Mouse (Mus musculus) heart, postnatal 0 days (tissue): Measurements from ENCODE around the gene Sox18. TPM values are rescaled to one million over a fixed set of nuclear protein-coding genes. Genes with fewer than 3 reads are reported as not detected.

Experiments used
- ATAC-seq: fragments of 200-750 bp; cut with Nextera tagmentation; 2 replicates; pipeline ENCODE4 v1.8.0; 2017; ENCODE audit warnings: low read depth, moderate number of reproducible peaks, moderate library complexity; ENCODE audit not compliant: insufficient read depth
- DNase-seq: peaks from one replicate; pipeline ENCODE4 v3.0.0-alpha.2; 2016; ENCODE audit warnings: low spot score
- H3K27ac ChIP-seq: fragments of 300-500 bp; sonication (generic); 2 replicates; pipeline ENCODE4 v1.5.1; 2014; ENCODE audit warnings: low read depth, mild to moderate bottlenecking
- H3K27me3 ChIP-seq: fragments of 300-500 bp; sonication (generic); 2 replicates; pipeline ENCODE4 v1.6.1; 2014; ENCODE audit warnings: low read length, mixed read lengths; ENCODE audit not compliant: control insufficient read depth, insufficient read depth
- H3K36me3 ChIP-seq: fragments of 300-500 bp; sonication (generic); replicated peaks from 2 replicates; pipeline ENCODE4 v1.6.1; 2014; ENCODE audit warnings: low read length, mixed read lengths; ENCODE audit not compliant: control insufficient read depth, insufficient read depth
- H3K4me1 ChIP-seq: fragments of 300-500 bp; sonication (generic); 2 replicates; pipeline ENCODE4 v1.6.1; 2014; ENCODE audit warnings: antibody characterized with exemption; ENCODE audit not compliant: control insufficient read depth, insufficient read depth
- H3K4me2 ChIP-seq: fragments of 300-500 bp; sonication (generic); 2 replicates; pipeline ENCODE4 v1.6.1; 2014; ENCODE audit warnings: low read depth, mild to moderate bottlenecking, low read length, moderate library complexity
- H3K4me3 ChIP-seq: fragments of 300-500 bp; sonication (generic); 2 replicates; pipeline ENCODE4 v1.5.1; 2014; ENCODE audit warnings: low read depth, low read length
- H3K9ac ChIP-seq: fragments of 300-500 bp; sonication (generic); replicated peaks from 2 replicates; pipeline ENCODE4 v1.6.1; 2014; ENCODE audit warnings: low read depth, low read length, mixed read lengths
- H3K9me3 ChIP-seq: fragments of 300-500 bp; sonication (generic); replicated peaks from 2 replicates; pipeline ENCODE4 v1.6.1; 2016; ENCODE audit warnings: low read length; ENCODE audit not compliant: control insufficient read depth
- CTCF ChIP-seq: IDR thresholded peaks from 2 replicates; pipeline ENCODE4 v1.5.1; 2016; ENCODE audit warnings: antibody characterized with exemption, control low read depth, low read depth
- EP300 ChIP-seq: IDR thresholded peaks from 2 replicates; pipeline ENCODE4 v1.6.1; 2016; ENCODE audit warnings: antibody characterized with exemption, low read depth
- WGBS: fragments of 180-500 bp; shearing (Covaris S2); extraction: QIAGEN DNeasy Blood & Tissue Kit; methylation state at CpG from one replicate; pipeline ENCODE4 v1.1.7; 2014; 5-methylcytosine and 5-hydroxymethylcytosine counted together
- polyA plus RNA-seq: library from polyadenylated mRNA; unstranded; fragments of >200 nt; fragmentation: Nextera tagmentation; extraction: Ambion mirVana; gene quantifications from 2 replicates; pipeline ENCODE4 v1.2.1, GENCODE M21; 2015
- total RNA-seq: library from RNA; depleted of rRNA; stranded (reverse); fragments of >200 nt; gene quantifications from 2 replicates; pipeline ENCODE4 v1.2.3, GENCODE M21; 2014; ENCODE audit warnings: low replicate concordance

The Sox18 gene
- total and polyA plus RNA-seq, 2 experiments from 2014 or later, result 53.1 to 69.4 TPM

GRCm38 (mm10) chr2:181676424-181676823 lies 5.0 kb upstream of the Sox18 start:
- Histone ChIP-seq H3K9me3 (no peaks in the 10 kb centered on the region), H3K4me3 (no peak overlapping the region), H3K36me3 (no peaks in the 10 kb centered on the region), H3K4me1 (peaks cover 5% of the 10 kb centered on the region; the same call in 1 of the 2 replicates), H3K9ac (no peak overlapping the region), H3K27me3 (peaks cover 29% of the 10 kb centered on the region), H3K4me2 (no peak overlapping the region), H3K27ac (peak overlapping the region; percentile 73)
- no peak for DNase-seq
- no peak for TF ChIP-seq EP300
- peak; percentile 23 for TF ChIP-seq CTCF
- WGBS, result 64% methylated on average over 2 of the region's 2 CpGs
- ATAC-seq, result no peak

DNA sequence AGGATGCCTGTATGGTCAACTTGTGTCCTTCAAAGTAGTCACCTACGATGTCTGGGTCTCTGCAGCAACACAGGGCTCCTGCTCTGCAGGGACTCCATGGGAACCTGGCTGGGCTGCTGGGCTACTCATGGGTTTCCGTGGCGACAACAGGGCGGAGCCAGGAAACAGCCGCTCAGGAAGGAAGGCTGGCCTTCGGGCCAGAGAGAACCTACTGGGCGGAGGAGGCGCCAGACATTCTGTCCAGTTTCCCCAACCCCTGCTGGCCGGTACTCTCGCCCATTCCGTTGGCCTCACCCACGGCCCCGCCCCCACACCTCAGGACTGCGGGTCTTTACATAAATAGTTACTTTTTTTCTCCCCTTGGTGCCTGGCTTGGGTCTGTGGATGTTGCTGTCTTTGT lies 4.0 kb upstream of the Sox18 start:
- 0 out of 2 replicates have a peak overlapping the region, but pooled peaks have one; percentile 0 for H3K4me3 ChIP-seq
- ATAC-seq, result peak; percentile 24
- TF ChIP-seq EP300 (peak; percentile 44; the same call in 1 of the 2 replicates), CTCF (no peak; the same call in 1 of the 2 replicates)

GRCm38 (mm10) chr2:181674934-181675333 lies 3.5 kb upstream of the Sox18 start:
- no peaks in the 10 kb centered on the region for H3K36me3 ChIP-seq
- no peaks in the 10 kb centered on the region for H3K4me1 ChIP-seq
- no peak overlapping the region for H3K4me3 ChIP-seq
- no peaks in the 10 kb centered on the region for H3K9me3 ChIP-seq
- WGBS, result 76% methylated on average over 4 of the region's 4 CpGs
- no peak for TF ChIP-seq CTCF
- DNase-seq, result no peak
- H3K27ac ChIP-seq, result peak overlapping the region; percentile 77
- H3K4me2 ChIP-seq, result no peak overlapping the region
- peaks cover 44% of the 10 kb centered on the region for H3K27me3 ChIP-seq
- no peak for ATAC-seq
- no peak overlapping the region for H3K9ac ChIP-seq

More for the DNA sequence above, 4.0 kb upstream of the Sox18 start:
- Histone ChIP-seq H3K36me3 (no peaks in the 10 kb centered on the region), H3K9me3 (no peaks in the 10 kb centered on the region), H3K27me3 (peaks cover 39% of the 10 kb centered on the region), H3K27ac (peak overlapping the region; percentile 77), H3K4me1 (0 out of 2 replicates have a peak, but pooled peaks cover under 1% of the 10 kb centered on the region), H3K9ac (no peak overlapping the region), H3K4me2 (peak overlapping the region; percentile 25)
- DNase-seq, result peak; percentile 63
- WGBS, result 4% methylated on average over 14 of the region's 14 CpGs

- Histone ChIP-seq H3K36me3 (no peaks in the 10 kb centered on the region), H3K27ac (peak overlapping the region; percentile 77), H3K4me3 (no peak overlapping the region), H3K9me3 (no peaks in the 10 kb centered on the region), H3K27me3 (peaks cover 57% of the 10 kb centered on the region), H3K9ac (no peak overlapping the region), H3K4me2 (no peak overlapping the region), H3K4me1 (no peaks in the 10 kb centered on the region)
- 28% methylated on average over 1 of the region's 1 CpGs for whole genome bisulfite sequencing
- ATAC-seq (0 out of 2 replicates have a peak, but pooled peaks have one; percentile 7), DNase-seq (no peak)
- TF ChIP-seq EP300 (no peak), CTCF (no peak)
These were observed 2.1 kb upstream of the Sox18 start for GRCm38 (mm10) chr2:181673501-181673900.

- Histone ChIP-seq H3K4me3 (peak overlapping the region; percentile 59; the same call in 1 of the 2 replicates), H3K27ac (peak overlapping the region; percentile 77)
These were observed 544 bp upstream of the Sox18 start for GRCm38 (mm10) chr2:181671984-181672383.

DNA sequence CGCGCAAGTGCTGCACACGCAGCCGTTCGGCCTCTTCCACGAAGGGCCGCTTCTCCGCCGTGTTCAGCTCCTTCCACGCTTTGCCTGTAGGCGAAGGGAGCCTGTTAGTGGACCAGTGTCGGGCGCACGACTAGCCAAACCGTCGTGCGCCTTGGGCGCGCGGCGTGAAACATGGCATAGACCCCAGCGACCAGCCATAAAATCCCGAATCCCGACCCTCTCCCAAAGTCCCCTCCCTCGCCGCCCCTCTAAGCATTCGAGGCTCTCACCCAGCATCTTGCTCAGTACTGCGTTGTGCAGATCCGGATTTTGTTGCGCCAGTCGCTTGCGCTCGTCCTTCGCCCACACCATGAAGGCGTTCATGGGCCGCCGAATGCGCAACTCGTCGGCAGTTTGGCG lies 528 bp downstream of the Sox18 start:
- peak overlapping the region; percentile 77 for H3K27ac ChIP-seq
- peak overlapping the region; percentile 59 for H3K4me3 ChIP-seq
- 1% methylated on average over 41 of the region's 41 CpGs for WGBS
- no peak for ATAC-seq
- no peak for DNase-seq
- H3K4me1 ChIP-seq, result no peaks in the 10 kb centered on the region
- H3K36me3 ChIP-seq, result no peaks in the 10 kb centered on the region
- peak overlapping the region; percentile 66 for H3K4me2 ChIP-seq
- TF ChIP-seq EP300 (no peak), CTCF (no peak)
- peak overlapping the region; percentile 67 for H3K9ac ChIP-seq
- peaks cover 65% of the 10 kb centered on the region for H3K27me3 ChIP-seq
- H3K9me3 ChIP-seq, result no peaks in the 10 kb centered on the region

More at GRCm38 (mm10) chr2:181671984-181672383, 544 bp upstream of the Sox18 start:
- H3K9ac ChIP-seq, result no peak overlapping the region
- H3K9me3 ChIP-seq, result no peaks in the 10 kb centered on the region
- H3K4me1 ChIP-seq, result no peaks in the 10 kb centered on the region
- H3K36me3 ChIP-seq, result no peaks in the 10 kb centered on the region
- ATAC-seq (no peak), DNase-seq (no peak)
- H3K27me3 ChIP-seq, result peaks cover 65% of the 10 kb centered on the region
- no peak for TF ChIP-seq CTCF
- TF ChIP-seq EP300, result no peak
- WGBS, result 24% methylated on average over 7 of the region's 7 CpGs
- peak overlapping the region; percentile 66; the same call in 1 of the 2 replicates for H3K4me2 ChIP-seq
